Mouse (Mus musculus): ENCODE measurements at regions not wholly inside any gene's neighbourhood (a gene's known extent, or its start where the extent isn't known, plus 50 kb on each side); places are given as distances from the start of the nearest gene placed in this dataset.

GRCm38 (mm10) chr4:105937587-105937986, 147.9 kb downstream of the Gm12728 start:
- H3K27ac ChIP-seq (ENCODE audit: insufficient read depth, low read depth, low read length): no peak overlapping the region

GRCm38 (mm10) chr4:105938886-105939285, 149.2 kb downstream of the Gm12728 start:
- no peak overlapping the region for H3K4me3 ChIP-seq (ENCODE audit: insufficient read depth, low read length)
- TF ChIP-seq POLR2A (IDR thresholded peaks at IDR 0.05; ENCODE audit: borderline replicate concordance, low read depth, low read length): no peak
- no peak for TF ChIP-seq CTCF (IDR thresholded peaks at IDR 0.05; ENCODE audit: low read depth, low read length)

More at GRCm38 (mm10) chr4:105937587-105937986, 147.9 kb downstream of the Gm12728 start:
- TF ChIP-seq POLR2A (IDR thresholded peaks at IDR 0.05; ENCODE audit: borderline replicate concordance, low read depth, low read length) (no peak), CTCF (IDR thresholded peaks at IDR 0.05; ENCODE audit: low read depth, low read length) (no peak)
- no peak overlapping the region for H3K4me3 ChIP-seq (ENCODE audit: insufficient read depth, low read length)
- no peaks in the 10 kb centered on the region for H3K4me1 ChIP-seq (ENCODE audit: control insufficient read depth, insufficient read depth, low read length)

GRCm38 (mm10) chr4:105939636-105940199, 150.0 kb downstream of the Gm12728 start:
- no peak overlapping the region for H3K27ac ChIP-seq (ENCODE audit: insufficient read depth, low read depth, low read length)
- no peak for TF ChIP-seq POLR2A (IDR thresholded peaks at IDR 0.05; ENCODE audit: borderline replicate concordance, low read depth, low read length)
- TF ChIP-seq CTCF (IDR thresholded peaks at IDR 0.05; ENCODE audit: low read depth, low read length): no peak
- no peaks in the 10 kb centered on the region for H3K4me1 ChIP-seq (ENCODE audit: control insufficient read depth, insufficient read depth, low read length)
- H3K4me3 ChIP-seq (ENCODE audit: insufficient read depth, low read length): no peak overlapping the region

More at GRCm38 (mm10) chr4:105938886-105939285, 149.2 kb downstream of the Gm12728 start:
- Histone ChIP-seq H3K4me1 (ENCODE audit: control insufficient read depth, insufficient read depth, low read length) (no peaks in the 10 kb centered on the region), H3K27ac (ENCODE audit: insufficient read depth, low read depth, low read length) (no peak overlapping the region)

GRCm38 (mm10) chr4:105940891-105941290, 151.2 kb downstream of the Gm12728 start:
- Histone ChIP-seq H3K4me1 (ENCODE audit: control insufficient read depth, insufficient read depth, low read length) (no peaks in the 10 kb centered on the region), H3K27ac (ENCODE audit: insufficient read depth, low read depth, low read length) (no peak overlapping the region), H3K4me3 (ENCODE audit: insufficient read depth, low read length) (no peak overlapping the region)
- TF ChIP-seq CTCF (IDR thresholded peaks at IDR 0.05; ENCODE audit: low read depth, low read length): no peak
- TF ChIP-seq POLR2A (IDR thresholded peaks at IDR 0.05; ENCODE audit: borderline replicate concordance, low read depth, low read length): no peak

- TF ChIP-seq POLR2A (IDR thresholded peaks at IDR 0.05; ENCODE audit: borderline replicate concordance, low read depth, low read length) (no peak), CTCF (IDR thresholded peaks at IDR 0.05; ENCODE audit: low read depth, low read length) (peak; percentile 43; the same call in 1 of the 2 replicates)
- Histone ChIP-seq H3K27ac (ENCODE audit: insufficient read depth, low read depth, low read length) (no peak overlapping the region), H3K4me3 (ENCODE audit: insufficient read depth, low read length) (no peak overlapping the region), H3K4me1 (ENCODE audit: control insufficient read depth, insufficient read depth, low read length) (no peaks in the 10 kb centered on the region)
These were observed 152.1 kb downstream of the Gm12728 start for GRCm38 (mm10) chr4:105941785-105942184.

- TF ChIP-seq POLR2A (IDR thresholded peaks at IDR 0.05; ENCODE audit: borderline replicate concordance, low read depth, low read length): no peak
- no peak for TF ChIP-seq CTCF (IDR thresholded peaks at IDR 0.05; ENCODE audit: low read depth, low read length)
- Histone ChIP-seq H3K4me3 (ENCODE audit: insufficient read depth, low read length) (no peak overlapping the region), H3K27ac (ENCODE audit: insufficient read depth, low read depth, low read length) (no peak overlapping the region), H3K4me1 (ENCODE audit: control insufficient read depth, insufficient read depth, low read length) (no peaks in the 10 kb centered on the region)
These were observed 155.3 kb downstream of the Gm12728 start for GRCm38 (mm10) chr4:105944962-105945361.

- Histone ChIP-seq H3K4me1 (ENCODE audit: control insufficient read depth, insufficient read depth, low read length) (no peaks in the 10 kb centered on the region), H3K27ac (ENCODE audit: insufficient read depth, low read depth, low read length) (no peak overlapping the region), H3K4me3 (ENCODE audit: insufficient read depth, low read length) (no peak overlapping the region)
- TF ChIP-seq POLR2A (IDR thresholded peaks at IDR 0.05; ENCODE audit: borderline replicate concordance, low read depth, low read length): no peak
- no peak for TF ChIP-seq CTCF (IDR thresholded peaks at IDR 0.05; ENCODE audit: low read depth, low read length)
These were observed 156.3 kb downstream of the Gm12728 start for GRCm38 (mm10) chr4:105945921-105946320.

GRCm38 (mm10) chr4:105948326-105948725, 158.7 kb downstream of the Gm12728 start:
- Histone ChIP-seq H3K4me1 (ENCODE audit: control insufficient read depth, insufficient read depth, low read length) (no peaks in the 10 kb centered on the region), H3K4me3 (ENCODE audit: insufficient read depth, low read length) (no peak overlapping the region), H3K27ac (ENCODE audit: insufficient read depth, low read depth, low read length) (no peak overlapping the region)
- no peak for TF ChIP-seq POLR2A (IDR thresholded peaks at IDR 0.05; ENCODE audit: borderline replicate concordance, low read depth, low read length)
- TF ChIP-seq CTCF (IDR thresholded peaks at IDR 0.05; ENCODE audit: low read depth, low read length): no peak

- TF ChIP-seq CTCF (IDR thresholded peaks at IDR 0.05; ENCODE audit: low read depth, low read length) (no peak), POLR2A (IDR thresholded peaks at IDR 0.05; ENCODE audit: borderline replicate concordance, low read depth, low read length) (no peak)
- Histone ChIP-seq H3K4me3 (ENCODE audit: insufficient read depth, low read length) (no peak overlapping the region), H3K4me1 (ENCODE audit: control insufficient read depth, insufficient read depth, low read length) (no peaks in the 10 kb centered on the region), H3K27ac (ENCODE audit: insufficient read depth, low read depth, low read length) (no peak overlapping the region)
These were observed 162.7 kb downstream of the Gm12728 start for GRCm38 (mm10) chr4:105952406-105952805.

GRCm38 (mm10) chr4:105956516-105956915, 166.8 kb downstream of the Gm12728 start:
- Histone ChIP-seq H3K4me1 (ENCODE audit: control insufficient read depth, insufficient read depth, low read length) (no peaks in the 10 kb centered on the region), H3K4me3 (ENCODE audit: insufficient read depth, low read length) (no peak overlapping the region), H3K27ac (ENCODE audit: insufficient read depth, low read depth, low read length) (no peak overlapping the region)
- no peak for TF ChIP-seq POLR2A (IDR thresholded peaks at IDR 0.05; ENCODE audit: borderline replicate concordance, low read depth, low read length)
- TF ChIP-seq CTCF (IDR thresholded peaks at IDR 0.05; ENCODE audit: low read depth, low read length): no peak

All from bone marrow macrophage, adult 2 months (primary cell).